Mouse (Mus musculus) skeletal muscle tissue, adult 2 months (tissue): Measurements from ENCODE around the gene Dnajc6.

ENCODE experiments used
- DNase-seq: peaks from one replicate; pipeline ENCODE4 v3.0.0-alpha.2; 2012; ENCODE audit warnings: low read depth, low spot score

Dnajc6 gene

GRCm38 (mm10) chr4:101564746-101565417 lies 68.4 kb downstream of the Dnajc6 start:
- DNase-seq: no peak

GRCm38 (mm10) chr4:101569076-101569475 lies 72.6 kb downstream of the Dnajc6 start:
- no peak for DNase-seq

GRCm38 (mm10) chr4:101572142-101572541 lies 75.7 kb downstream of the Dnajc6 start:
- DNase-seq: no peak

- no peak for DNase-seq
Observed at GRCm38 (mm10) chr4:101575307-101575706, 78.9 kb downstream of the Dnajc6 start.

- no peak for DNase-seq
Observed at GRCm38 (mm10) chr4:101578720-101579119, 82.3 kb downstream of the Dnajc6 start.

GRCm38 (mm10) chr4:101579517-101579916 lies 83.1 kb downstream of the Dnajc6 start:
- DNase-seq: no peak

GRCm38 (mm10) chr4:101581156-101581555 lies 84.7 kb downstream of the Dnajc6 start:
- no peak for DNase-seq

- DNase-seq: no peak
Observed at GRCm38 (mm10) chr4:101582882-101583281, 86.4 kb downstream of the Dnajc6 start.

GRCm38 (mm10) chr4:101584524-101585454 lies 88.3 kb downstream of the Dnajc6 start:
- DNase-seq: no peak

- DNase-seq: no peak
Observed at GRCm38 (mm10) chr4:101585455-101586184, 89.2 kb downstream of the Dnajc6 start.

GRCm38 (mm10) chr4:101588932-101589331 lies 92.5 kb downstream of the Dnajc6 start:
- DNase-seq: no peak

- no peak for DNase-seq
Observed at GRCm38 (mm10) chr4:101589771-101590170, 93.3 kb downstream of the Dnajc6 start.

- DNase-seq: no peak
Observed at GRCm38 (mm10) chr4:101591400-101591799, 95.0 kb downstream of the Dnajc6 start.

- no peak for DNase-seq
Observed at GRCm38 (mm10) chr4:101592466-101592865, 96.0 kb downstream of the Dnajc6 start.

GRCm38 (mm10) chr4:101601758-101602157 lies 105.3 kb downstream of the Dnajc6 start:
- no peak for DNase-seq

GRCm38 (mm10) chr4:101603635-101604034 lies 107.2 kb downstream of the Dnajc6 start:
- DNase-seq: no peak

- DNase-seq: no peak
Observed at GRCm38 (mm10) chr4:101616520-101616919, 120.1 kb downstream of the Dnajc6 start.

GRCm38 (mm10) chr4:101617742-101618141 lies 121.3 kb downstream of the Dnajc6 start:
- no peak for DNase-seq

- DNase-seq: no peak
Observed at GRCm38 (mm10) chr4:101620206-101620605, 123.8 kb downstream of the Dnajc6 start.

- no peak for DNase-seq
Observed at GRCm38 (mm10) chr4:101621241-101621640, 124.8 kb downstream of the Dnajc6 start.

- DNase-seq: no peak
Observed at GRCm38 (mm10) chr4:101625278-101625677, 128.8 kb downstream of the Dnajc6 start.

- DNase-seq: no peak
Observed at GRCm38 (mm10) chr4:101635596-101635995, 139.1 kb downstream of the Dnajc6 start.
